Mouse (Mus musculus): ENCODE results near the gene Wnt10b. TPM values are rescaled to one million over a fixed set of nuclear protein-coding genes. Genes with fewer than 3 reads are reported as not detected.
A peak's percentile ranks its signal among the peaks of the same experiment; 100 is the strongest.

Wnt10b gene
- polyA plus RNA-seq, 1 experiment from 2014 or later = not detected

DNA sequence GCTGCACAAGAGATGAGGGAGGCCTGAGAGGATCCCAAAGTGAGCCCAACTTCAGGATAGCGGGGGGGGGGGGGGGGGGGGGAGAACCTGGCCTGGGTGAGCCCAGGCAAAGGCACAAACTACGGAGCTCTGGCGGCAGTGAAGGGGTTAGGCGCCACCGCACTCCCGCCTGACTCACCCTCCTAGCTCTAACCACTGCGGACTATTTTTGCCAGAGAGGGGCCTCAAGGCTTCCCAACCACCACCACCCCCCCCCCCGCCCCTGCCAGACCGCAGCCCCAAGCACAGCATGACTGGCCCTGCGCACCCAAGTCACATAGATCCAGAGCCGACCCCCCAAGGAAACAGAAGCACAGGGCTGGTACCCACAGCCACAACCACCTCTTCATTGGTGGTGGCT lies 856 bp upstream of the Wnt10b start:
- Histone ChIP-seq H3K27me3 (replicated peaks; ENCODE audit: control insufficient read depth, insufficient read depth, low read length) (peaks cover 88% of the 10 kb centered on the region), H3K4me1 (ENCODE audit: control insufficient read depth, insufficient read depth, low read length) (no peaks in the 10 kb centered on the region), H3K27ac (ENCODE audit: low read depth, low read length) (no peak overlapping the region), H3K9ac (ENCODE audit: low read length) (no peak overlapping the region), H3K36me3 (ENCODE audit: control insufficient read depth, insufficient read depth, low read length) (no peaks in the 10 kb centered on the region), H3K9me3 (replicated peaks; ENCODE audit: control insufficient read depth, low read length) (no peaks in the 10 kb centered on the region), H3K4me2 (ENCODE audit: low read length) (no peak overlapping the region), H3K4me3 (ENCODE audit: low read depth, low read length) (no peak overlapping the region)
- DNase-seq (ENCODE audit: low spot score) = no peak
- WGBS = under 1% methylated on average over 10 of the region's 11 CpGs
- no peak for ATAC-seq

DNA sequence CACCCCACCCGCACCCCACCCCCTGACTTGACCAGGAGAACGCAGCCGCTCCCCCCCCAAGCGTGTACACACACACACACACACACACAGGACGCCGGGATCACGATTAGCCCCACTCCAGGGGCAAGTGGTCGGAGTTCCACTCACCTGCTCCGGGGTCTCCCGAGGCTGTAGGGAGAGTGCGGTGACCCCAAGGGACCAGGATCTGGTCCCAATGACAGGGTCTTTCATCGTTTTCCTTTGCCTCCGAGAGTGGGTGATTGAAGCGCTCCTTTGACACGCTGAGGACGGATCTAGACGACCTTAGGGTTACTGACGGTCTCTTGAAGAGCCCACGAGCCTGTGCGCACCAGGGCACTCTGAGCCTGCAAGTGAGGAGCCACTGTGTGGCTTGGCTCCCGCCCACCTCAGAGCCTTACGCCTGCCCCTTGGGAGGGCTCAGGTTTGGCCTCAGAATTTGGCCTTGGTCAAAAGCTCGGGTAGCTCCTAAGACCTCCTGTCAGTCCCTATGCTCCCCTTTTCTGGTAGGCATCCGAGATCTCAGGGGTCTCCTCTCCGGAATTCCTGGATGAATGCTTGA lies 331 bp upstream of the Wnt10b start:
- DNase-seq (ENCODE audit: low spot score) (no peak), ATAC-seq (no peak)
- H3K9ac ChIP-seq (ENCODE audit: low read length) = no peak overlapping the region
- WGBS = under 1% methylated on average over 24 of the region's 25 CpGs
- peak overlapping the region; percentile 32; the same call in 1 of the 2 replicates for H3K4me2 ChIP-seq (ENCODE audit: low read length)
- H3K36me3 ChIP-seq (ENCODE audit: control insufficient read depth, insufficient read depth, low read length) = no peaks in the 10 kb centered on the region
- no peak overlapping the region for H3K27ac ChIP-seq (ENCODE audit: low read depth, low read length)
- H3K27me3 ChIP-seq (replicated peaks; ENCODE audit: control insufficient read depth, insufficient read depth, low read length) = peaks cover 93% of the 10 kb centered on the region
- H3K4me1 ChIP-seq (ENCODE audit: control insufficient read depth, insufficient read depth, low read length) = no peaks in the 10 kb centered on the region
- no peaks in the 10 kb centered on the region for H3K9me3 ChIP-seq (replicated peaks; ENCODE audit: control insufficient read depth, low read length)
- H3K4me3 ChIP-seq (ENCODE audit: low read depth, low read length) = peak overlapping the region; percentile 11

DNA sequence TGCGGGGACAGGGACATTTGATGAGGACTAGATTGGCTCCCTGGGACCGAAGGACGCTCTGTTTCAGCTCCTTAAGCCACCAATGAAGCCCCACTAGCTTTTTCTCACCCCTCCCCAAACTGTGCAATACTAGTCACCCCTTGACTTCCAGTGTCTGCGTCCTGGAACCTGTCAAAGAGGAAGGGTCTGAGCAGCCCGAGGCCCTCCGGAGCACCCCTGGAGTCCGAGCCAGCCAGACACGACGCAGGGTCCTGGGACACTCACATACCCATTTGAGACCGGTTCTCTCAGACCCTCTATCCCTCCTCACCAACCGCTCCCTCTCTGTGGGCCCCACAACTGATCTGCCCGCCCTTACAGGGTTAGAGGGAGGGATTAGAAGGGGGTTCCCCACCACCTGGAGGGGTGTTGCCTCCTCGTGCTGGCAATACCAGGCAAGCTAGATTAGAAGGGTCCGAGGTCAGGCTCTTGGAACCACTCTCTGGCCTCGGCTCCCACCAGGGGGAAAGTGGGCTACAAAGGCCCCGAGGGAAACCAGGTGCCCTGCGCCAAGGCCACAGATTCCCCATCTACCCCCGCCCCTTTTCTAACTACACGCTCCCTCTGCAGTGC lies 839 bp downstream of the Wnt10b start:
- WGBS = under 1% methylated on average over 19 of the region's 19 CpGs
- Histone ChIP-seq H3K27me3 (replicated peaks; ENCODE audit: control insufficient read depth, insufficient read depth, low read length) (peaks cover 100% of the 10 kb centered on the region), H3K4me1 (ENCODE audit: control insufficient read depth, insufficient read depth, low read length) (no peaks in the 10 kb centered on the region), H3K9ac (ENCODE audit: low read length) (no peak overlapping the region), H3K9me3 (replicated peaks; ENCODE audit: control insufficient read depth, low read length) (no peaks in the 10 kb centered on the region), H3K4me2 (ENCODE audit: low read length) (no peak overlapping the region), H3K27ac (ENCODE audit: low read depth, low read length) (no peak overlapping the region), H3K36me3 (ENCODE audit: control insufficient read depth, insufficient read depth, low read length) (no peaks in the 10 kb centered on the region), H3K4me3 (ENCODE audit: low read depth, low read length) (0 out of 2 replicates have a peak overlapping the region, but pooled peaks have one; percentile 20)
- ATAC-seq (no peak), DNase-seq (ENCODE audit: low spot score) (no peak)

DNA sequence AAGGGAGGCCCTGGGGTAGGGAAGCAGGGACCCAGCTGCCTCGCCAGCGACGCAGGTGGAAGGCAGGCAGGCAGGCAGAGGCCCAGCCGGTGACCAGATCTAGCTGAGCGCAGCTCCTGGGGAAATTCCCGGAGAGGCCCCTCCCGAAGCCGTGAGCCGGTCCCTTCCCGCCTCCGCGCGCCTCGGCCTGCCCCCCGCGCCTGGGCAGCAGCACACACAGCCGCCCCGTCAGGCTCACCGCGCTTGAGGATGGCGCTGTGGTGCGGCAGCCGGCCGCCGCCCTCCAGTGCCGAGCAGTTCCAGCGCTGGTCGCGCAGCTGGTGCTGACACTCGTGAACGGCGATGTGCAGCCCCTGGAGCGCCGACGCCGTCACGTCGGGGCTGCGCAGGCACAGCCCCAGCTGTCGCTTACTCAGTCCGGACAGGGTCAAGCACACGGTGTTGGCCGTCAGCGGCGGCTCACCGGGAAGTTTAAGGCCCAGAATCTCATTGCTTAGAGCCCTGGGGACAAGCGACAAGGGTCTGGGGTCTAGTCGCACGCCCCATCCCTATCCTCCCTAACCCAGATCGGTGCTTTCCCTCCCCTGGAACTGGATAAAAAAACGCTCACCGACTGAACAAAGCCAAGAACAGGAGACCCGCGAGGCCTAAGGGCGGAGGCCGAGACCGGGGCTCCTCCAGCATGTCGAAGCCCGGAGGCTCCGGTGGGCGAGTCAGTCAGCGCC lies 1.5 kb downstream of the Wnt10b start:
- Histone ChIP-seq H3K9ac (ENCODE audit: low read length) (peak overlapping the region; percentile 32; the same call in 1 of the 2 replicates), H3K36me3 (ENCODE audit: control insufficient read depth, insufficient read depth, low read length) (no peaks in the 10 kb centered on the region), H3K9me3 (replicated peaks; ENCODE audit: control insufficient read depth, low read length) (no peaks in the 10 kb centered on the region), H3K27me3 (replicated peaks; ENCODE audit: control insufficient read depth, insufficient read depth, low read length) (peaks cover 100% of the 10 kb centered on the region), H3K27ac (ENCODE audit: low read depth, low read length) (no peak overlapping the region), H3K4me3 (ENCODE audit: low read depth, low read length) (peak overlapping the region; percentile 20), H3K4me2 (ENCODE audit: low read length) (peak overlapping the region; percentile 39), H3K4me1 (ENCODE audit: control insufficient read depth, insufficient read depth, low read length) (no peaks in the 10 kb centered on the region)
- ATAC-seq = peak; percentile 62; the same call in 1 of the 2 replicates
- DNase-seq (ENCODE audit: low spot score) = peak; percentile 44
- 1% methylated on average over 51 of the region's 62 CpGs for WGBS

DNA sequence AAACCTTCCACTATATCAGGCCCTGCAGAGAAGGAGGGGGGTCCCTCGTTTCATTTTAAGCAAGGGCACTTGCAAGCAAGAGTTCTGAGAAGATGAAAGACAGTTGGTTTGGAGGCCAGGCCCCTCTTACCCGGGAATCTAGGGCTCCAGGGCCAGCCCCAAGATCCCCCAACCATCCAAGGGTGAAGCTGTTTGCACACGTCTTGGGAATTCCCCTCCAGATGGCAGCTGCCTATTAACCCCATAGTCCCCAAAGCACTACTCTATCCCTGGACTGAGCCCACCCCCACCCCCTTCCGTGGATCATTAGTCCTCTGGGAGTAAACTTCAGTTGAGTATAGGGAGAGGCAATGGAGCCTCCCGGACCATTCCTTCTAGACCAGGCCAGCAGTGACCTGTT lies 2.4 kb downstream of the Wnt10b start:
- Histone ChIP-seq H3K9me3 (replicated peaks; ENCODE audit: control insufficient read depth, low read length) (no peaks in the 10 kb centered on the region), H3K27me3 (replicated peaks; ENCODE audit: control insufficient read depth, insufficient read depth, low read length) (peaks cover 100% of the 10 kb centered on the region), H3K9ac (ENCODE audit: low read length) (no peak overlapping the region), H3K4me1 (ENCODE audit: control insufficient read depth, insufficient read depth, low read length) (no peaks in the 10 kb centered on the region), H3K4me2 (ENCODE audit: low read length) (no peak overlapping the region), H3K36me3 (ENCODE audit: control insufficient read depth, insufficient read depth, low read length) (no peaks in the 10 kb centered on the region), H3K27ac (ENCODE audit: low read depth, low read length) (no peak overlapping the region), H3K4me3 (ENCODE audit: low read depth, low read length) (no peak overlapping the region)
- ATAC-seq = no peak
- DNase-seq (ENCODE audit: low spot score) = no peak
- WGBS = 2% methylated on average over 5 of the region's 5 CpGs

DNA sequence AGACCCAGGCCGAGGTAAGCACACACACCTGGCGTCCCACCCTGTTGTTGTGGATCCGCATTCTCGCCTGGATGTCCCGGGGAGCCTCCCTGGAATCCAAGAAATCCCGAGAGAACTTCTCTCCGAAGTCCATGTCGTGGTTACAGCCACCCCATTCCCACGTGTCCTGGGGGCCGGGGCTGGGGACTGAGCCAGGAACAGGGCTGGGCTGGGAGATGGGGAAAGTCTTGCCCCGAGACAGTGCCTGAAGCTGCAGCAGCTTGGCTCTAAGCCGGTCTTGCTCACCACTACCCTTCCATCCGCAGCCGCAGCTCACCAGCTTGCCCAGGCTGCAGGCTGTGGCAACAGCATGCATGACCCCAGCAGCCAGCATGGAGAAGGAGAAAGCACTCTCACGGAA lies 3.9 kb downstream of the Wnt10b start:
- 3% methylated on average over 15 of the region's 15 CpGs for WGBS
- no peak overlapping the region for H3K9ac ChIP-seq (ENCODE audit: low read length)
- DNase-seq (ENCODE audit: low spot score) = no peak
- H3K4me1 ChIP-seq (ENCODE audit: control insufficient read depth, insufficient read depth, low read length) = no peaks in the 10 kb centered on the region
- H3K4me2 ChIP-seq (ENCODE audit: low read length) = no peak overlapping the region
- no peaks in the 10 kb centered on the region for H3K9me3 ChIP-seq (replicated peaks; ENCODE audit: control insufficient read depth, low read length)
- H3K27ac ChIP-seq (ENCODE audit: low read depth, low read length) = no peak overlapping the region
- no peak overlapping the region for H3K4me3 ChIP-seq (ENCODE audit: low read depth, low read length)
- H3K27me3 ChIP-seq (replicated peaks; ENCODE audit: control insufficient read depth, insufficient read depth, low read length) = peaks cover 93% of the 10 kb centered on the region
- ATAC-seq = no peak
- no peaks in the 10 kb centered on the region for H3K36me3 ChIP-seq (ENCODE audit: control insufficient read depth, insufficient read depth, low read length)

DNA sequence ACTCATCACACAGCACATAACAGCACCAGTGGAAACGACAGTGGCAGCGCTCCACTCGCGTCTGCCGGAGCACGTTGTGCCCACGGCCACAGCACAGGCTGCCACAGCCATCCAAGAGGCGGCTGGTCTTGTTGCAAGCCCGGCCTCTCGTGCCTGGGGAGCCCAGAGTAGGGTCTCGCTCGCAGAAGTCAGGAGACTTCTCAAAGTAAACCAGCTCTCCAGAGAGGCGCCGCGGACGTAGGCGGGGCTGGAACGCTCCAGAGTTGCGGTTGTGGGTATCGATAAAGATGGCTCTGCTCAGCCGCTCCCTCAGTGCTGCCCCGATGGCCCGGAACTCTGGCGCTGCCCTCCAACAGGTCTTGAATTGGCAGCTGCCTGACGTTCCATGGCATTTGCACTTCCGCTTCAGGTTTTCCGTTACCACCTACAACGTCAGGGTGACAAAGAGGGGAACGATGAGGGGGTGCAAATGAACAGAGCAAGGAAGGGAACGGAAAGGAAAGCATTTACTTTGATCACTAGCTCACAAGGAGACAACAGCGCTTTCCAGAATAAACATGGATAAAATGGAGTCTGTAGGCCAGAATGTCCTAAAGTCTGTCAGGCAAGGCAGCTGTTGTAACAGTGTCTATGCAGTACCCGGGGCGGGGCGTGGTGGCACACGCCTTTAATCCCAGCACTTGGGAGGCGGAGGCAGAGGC lies 5.3 kb downstream of the Wnt10b start:
- H3K27ac ChIP-seq (ENCODE audit: low read depth, low read length) = no peak overlapping the region
- DNase-seq (ENCODE audit: low spot score) (no peak), ATAC-seq (no peak)
- H3K9ac ChIP-seq (ENCODE audit: low read length) = peak overlapping the region; percentile 40
- H3K4me1 ChIP-seq (ENCODE audit: control insufficient read depth, insufficient read depth, low read length) = no peaks in the 10 kb centered on the region
- H3K36me3 ChIP-seq (ENCODE audit: control insufficient read depth, insufficient read depth, low read length) = no peaks in the 10 kb centered on the region
- peak overlapping the region; percentile 17 for H3K4me3 ChIP-seq (ENCODE audit: low read depth, low read length)
- 1% methylated on average over 36 of the region's 36 CpGs for WGBS
- H3K4me2 ChIP-seq (ENCODE audit: low read length) = peak overlapping the region; percentile 36
- H3K9me3 ChIP-seq (replicated peaks; ENCODE audit: control insufficient read depth, low read length) = no peaks in the 10 kb centered on the region
- H3K27me3 ChIP-seq (replicated peaks; ENCODE audit: control insufficient read depth, insufficient read depth, low read length) = peaks cover 79% of the 10 kb centered on the region

DNA sequence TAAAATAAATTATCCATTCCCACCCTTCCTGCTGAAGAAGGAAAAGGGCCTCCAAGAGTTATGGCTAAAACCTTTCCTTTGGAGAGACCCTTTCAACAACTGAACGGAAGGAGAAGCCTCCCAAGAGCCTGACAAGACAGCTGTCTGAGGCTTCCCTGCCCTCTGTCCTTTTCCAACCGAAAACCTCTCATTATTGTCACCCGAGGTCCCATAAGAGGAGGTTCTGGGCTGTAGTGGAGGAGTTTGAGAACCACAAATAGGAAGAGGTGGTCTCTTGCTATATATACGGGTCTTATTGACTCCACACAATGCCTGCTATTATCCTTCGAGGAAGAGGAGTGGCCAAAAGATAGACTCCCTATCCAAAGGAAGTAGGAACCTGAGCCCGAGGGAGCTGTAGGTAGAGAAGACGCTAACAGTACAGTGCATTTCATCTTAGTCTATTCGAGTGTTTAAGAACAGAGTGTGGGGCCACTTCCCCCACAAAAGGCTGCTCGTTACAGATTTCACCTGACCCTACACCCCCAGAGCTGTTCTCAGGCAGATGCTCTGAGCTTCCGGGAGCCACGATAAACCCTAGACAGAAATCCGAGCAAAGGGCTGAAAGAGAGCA lies 6.0 kb downstream of the Wnt10b start:
- Histone ChIP-seq H3K4me3 (ENCODE audit: low read depth, low read length) (peak overlapping the region; percentile 17), H3K27ac (ENCODE audit: low read depth, low read length) (no peak overlapping the region), H3K9ac (ENCODE audit: low read length) (no peak overlapping the region), H3K4me2 (ENCODE audit: low read length) (peak overlapping the region; percentile 36; the same call in 1 of the 2 replicates), H3K27me3 (replicated peaks; ENCODE audit: control insufficient read depth, insufficient read depth, low read length) (peaks cover 75% of the 10 kb centered on the region), H3K9me3 (replicated peaks; ENCODE audit: control insufficient read depth, low read length) (no peaks in the 10 kb centered on the region), H3K36me3 (ENCODE audit: control insufficient read depth, insufficient read depth, low read length) (no peaks in the 10 kb centered on the region), H3K4me1 (ENCODE audit: control insufficient read depth, insufficient read depth, low read length) (no peaks in the 10 kb centered on the region)
- no peak for ATAC-seq
- DNase-seq (ENCODE audit: low spot score) = no peak
- 4% methylated on average over 12 of the region's 12 CpGs for WGBS

Measured in forebrain, embryonic 14.5 days (tissue).